Mouse (Mus musculus) liver, adult 2 months (tissue): Measurements from ENCODE around the gene Pprc1. TPM values are rescaled to one million over a fixed set of nuclear protein-coding genes. Genes with fewer than 3 reads are reported as not detected.

ENCODE experiments used
- DNase-seq: peaks from one replicate; pipeline ENCODE4 v3.0.0-alpha.2; 2011; ENCODE audit warnings: low read depth, low spot score; ENCODE audit errors: extremely low read depth
- H3K27ac ChIP-seq: fragments of 200-500 bp; replicated peaks from 2 replicates; pipeline ENCODE4 v1.5.1; 2012; ENCODE audit warnings: low read depth, mild to moderate bottlenecking, control low read depth, inconsistent platforms, low read length; ENCODE audit not compliant: insufficient read depth
- H3K27me3 ChIP-seq: fragments of 200-500 bp; 2 replicates; pipeline ENCODE4 v1.6.1; 2012; ENCODE audit warnings: mild to moderate bottlenecking, moderate library complexity, low read length, inconsistent platforms; ENCODE audit not compliant: control insufficient read depth, insufficient read depth
- H3K36me3 ChIP-seq: fragments of 200-500 bp; 2 replicates; pipeline ENCODE4 v1.6.1; 2012; ENCODE audit warnings: low read length, inconsistent platforms; ENCODE audit not compliant: control insufficient read depth, insufficient read depth
- H3K4me1 ChIP-seq: fragments of 200-500 bp; 2 replicates; pipeline ENCODE4 v1.6.1; 2011; ENCODE audit warnings: low read length; ENCODE audit not compliant: control insufficient read depth, insufficient read depth
- H3K4me3 ChIP-seq: fragments of 200-500 bp; 2 replicates; pipeline ENCODE4 v1.5.1; 2011; ENCODE audit warnings: low read depth, mild to moderate bottlenecking, control low read depth, low read length, moderate library complexity; ENCODE audit not compliant: insufficient read depth
- H3K79me2 ChIP-seq: fragments of 200-500 bp; 2 replicates; pipeline ENCODE4 v1.6.1; 2012; ENCODE audit warnings: inconsistent platforms, mild to moderate bottlenecking, low read length, moderate library complexity; ENCODE audit not compliant: control insufficient read depth, insufficient read depth
- H3K9ac ChIP-seq: fragments of 200-500 bp; 2 replicates; pipeline ENCODE4 v1.6.1; 2012; ENCODE audit warnings: low read depth, mild to moderate bottlenecking, control low read depth, inconsistent platforms, low read length
- CTCF ChIP-seq: fragments of 200-500 bp; IDR thresholded peaks from 2 replicates; pipeline ENCODE4 v1.5.1; 2011; ENCODE audit warnings: low read depth, low read length, control low read depth
- POLR2A ChIP-seq: fragments of 200-500 bp; IDR thresholded peaks from 2 replicates; pipeline ENCODE4 v1.6.1; 2011; ENCODE audit warnings: low read length, control low read depth; ENCODE audit not compliant: insufficient read depth; ENCODE audit errors: extremely low read depth
- WGBS: fragments of 180-500 bp; shearing (Covaris S2); methylation state at CpG from one replicate; pipeline ENCODE4 v1.1.7; 2018; 5-methylcytosine and 5-hydroxymethylcytosine counted together
- polyA plus RNA-seq: library from polyadenylated mRNA; depleted of rRNA; stranded (reverse); fragments of >200 nt; gene quantifications from 2 replicates; pipeline ENCODE4 v1.2.3, GENCODE M21; 2012
- total RNA-seq: library from RNA; depleted of rRNA; stranded (reverse); fragments of >200 nt; gene quantifications from 2 replicates; pipeline ENCODE4 v1.2.3, GENCODE M21; 2014

Pprc1 gene
- total and polyA plus RNA-seq, 2 experiments = 1.1 to 11.7 TPM

GRCm38 (mm10) chr19:46037243-46037924, 7.3 kb upstream of the Pprc1 start:
- Histone ChIP-seq H3K4me1 (peaks cover 12% of the 10 kb centered on the region), H3K9ac (no peak overlapping the region), H3K36me3 (peaks cover 17% of the 10 kb centered on the region), H3K4me3 (no peak overlapping the region), H3K27ac (no peak overlapping the region), H3K79me2 (peaks cover 13% of the 10 kb centered on the region; the same call in 1 of the 2 replicates), H3K27me3 (no peaks in the 10 kb centered on the region)
- 60% methylated on average over 6 of the region's 6 CpGs for WGBS
- no peak for DNase-seq
- TF ChIP-seq POLR2A (no peak), CTCF (no peak)

GRCm38 (mm10) chr19:46037925-46038850, 6.5 kb upstream of the Pprc1 start:
- H3K27me3 ChIP-seq = no peaks in the 10 kb centered on the region
- peak overlapping the region; percentile 65 for H3K9ac ChIP-seq
- no peak for TF ChIP-seq CTCF
- no peak for TF ChIP-seq POLR2A
- H3K4me1 ChIP-seq = peaks cover 19% of the 10 kb centered on the region
- H3K27ac ChIP-seq = no peak overlapping the region
- 0 out of 2 replicates have a peak overlapping the region, but pooled peaks have one; percentile 69 for H3K4me3 ChIP-seq
- peaks cover 17% of the 10 kb centered on the region for H3K36me3 ChIP-seq
- no peak for DNase-seq
- WGBS = 57% methylated on average over 13 of the region's 13 CpGs
- peaks cover 15% of the 10 kb centered on the region; the same call in 1 of the 2 replicates for H3K79me2 ChIP-seq

GRCm38 (mm10) chr19:46038851-46039260, 5.8 kb upstream of the Pprc1 start:
- DNase-seq = no peak
- peaks cover 22% of the 10 kb centered on the region for H3K4me1 ChIP-seq
- no peaks in the 10 kb centered on the region for H3K27me3 ChIP-seq
- H3K79me2 ChIP-seq = peaks cover 16% of the 10 kb centered on the region; the same call in 1 of the 2 replicates
- H3K36me3 ChIP-seq = peaks cover 13% of the 10 kb centered on the region
- peak overlapping the region; percentile 65 for H3K9ac ChIP-seq
- no peak for TF ChIP-seq CTCF
- no peak for TF ChIP-seq POLR2A
- no peak overlapping the region for H3K27ac ChIP-seq
- WGBS = 10% methylated on average over 17 of the region's 17 CpGs
- H3K4me3 ChIP-seq = peak overlapping the region; percentile 69

- peaks cover 9% of the 10 kb centered on the region for H3K36me3 ChIP-seq
- WGBS = 2% methylated on average over 26 of the region's 30 CpGs
- no peaks in the 10 kb centered on the region for H3K27me3 ChIP-seq
- peak overlapping the region; percentile 78 for H3K9ac ChIP-seq
- peak overlapping the region; percentile 69 for H3K4me3 ChIP-seq
- H3K27ac ChIP-seq = peak overlapping the region; percentile 68
- peak; percentile 61 for DNase-seq
- H3K79me2 ChIP-seq = peaks cover 20% of the 10 kb centered on the region; the same call in 1 of the 2 replicates
- TF ChIP-seq CTCF = no peak
- peak; percentile 52; the same call in 1 of the 2 replicates for TF ChIP-seq POLR2A
- H3K4me1 ChIP-seq = peaks cover 22% of the 10 kb centered on the region
Observed at GRCm38 (mm10) chr19:46039478-46039877, 5.2 kb upstream of the Pprc1 start.

GRCm38 (mm10) chr19:46040149-46040902, 4.4 kb upstream of the Pprc1 start:
- 63% methylated on average over 14 of the region's 14 CpGs for WGBS
- Histone ChIP-seq H3K9ac (peak overlapping the region; percentile 11; the same call in 1 of the 2 replicates), H3K79me2 (peaks cover 22% of the 10 kb centered on the region; the same call in 1 of the 2 replicates), H3K4me3 (no peak overlapping the region), H3K4me1 (peaks cover 22% of the 10 kb centered on the region), H3K27ac (peak overlapping the region; percentile 68), H3K27me3 (no peaks in the 10 kb centered on the region), H3K36me3 (peaks cover 5% of the 10 kb centered on the region; the same call in 1 of the 2 replicates)
- no peak for TF ChIP-seq POLR2A
- TF ChIP-seq CTCF = no peak
- DNase-seq = no peak
